Mouse (Mus musculus): ENCODE data around the gene Gspt1. TPM values are rescaled to one million over a fixed set of nuclear protein-coding genes. Genes with fewer than 3 reads are reported as not detected.
A peak's percentile ranks its signal among the peaks of the same experiment; 100 is the strongest.

Gene Gspt1
- polyA plus RNA-seq, 1 experiment = 79.7 TPM

GRCm38 (mm10) chr16:11174671-11175081 is 79.4 kb downstream of the Gspt1 start:
- no peak for TF ChIP-seq USF1 (IDR thresholded peaks at IDR 0.05; ENCODE audit: low read depth)
- no peak for TF ChIP-seq FOSL1 (IDR thresholded peaks at IDR 0.05; ENCODE audit: insufficient read depth, low read length, poor library complexity, severe bottlenecking)
- TF ChIP-seq MYOD1 (IDR thresholded peaks at IDR 0.05; ENCODE audit: control insufficient read depth, insufficient read length, low read depth) = no peak
- TF ChIP-seq CEBPB (IDR thresholded peaks at IDR 0.05; ENCODE audit: low read depth) = no peak
- TF ChIP-seq MYOG (IDR thresholded peaks at IDR 0.05; ENCODE audit: control insufficient read depth, extremely low read depth, insufficient read length) = no peak
- TF ChIP-seq MAX (IDR thresholded peaks at IDR 0.05) = no peak
- TF ChIP-seq CTCF (IDR thresholded peaks at IDR 0.05; ENCODE audit: control insufficient read depth, insufficient read depth, insufficient read length) = no peak
- Histone ChIP-seq H3K79me2 (ENCODE audit: control insufficient read depth, insufficient read depth) (peaks cover 64% of the 10 kb centered on the region), H3K79me3 (ENCODE audit: low read depth) (peaks cover 53% of the 10 kb centered on the region), H3ac (ENCODE audit: control insufficient read depth, insufficient read length, low read depth) (no peak overlapping the region), H3K27me3 (ENCODE audit: control insufficient read depth, insufficient read depth, insufficient read length) (no peaks in the 10 kb centered on the region), H3K36me3 (ENCODE audit: control insufficient read depth, insufficient read depth) (no peaks in the 10 kb centered on the region), H3K4me3 (ENCODE audit: insufficient read depth, poor library complexity, severe bottlenecking) (peak overlapping the region; percentile 86)

- Histone ChIP-seq H3K79me3 (ENCODE audit: low read depth) (peaks cover 77% of the 10 kb centered on the region), H3K36me3 (ENCODE audit: control insufficient read depth, insufficient read depth) (no peaks in the 10 kb centered on the region), H3K4me3 (ENCODE audit: insufficient read depth, poor library complexity, severe bottlenecking) (no peak overlapping the region), H3ac (ENCODE audit: control insufficient read depth, insufficient read length, low read depth) (no peak overlapping the region), H3K79me2 (ENCODE audit: control insufficient read depth, insufficient read depth) (peaks cover 94% of the 10 kb centered on the region), H3K27me3 (ENCODE audit: control insufficient read depth, insufficient read depth, insufficient read length) (no peaks in the 10 kb centered on the region)
- TF ChIP-seq MAX (IDR thresholded peaks at IDR 0.05) = no peak
- no peak for TF ChIP-seq USF1 (IDR thresholded peaks at IDR 0.05; ENCODE audit: low read depth)
- no peak for TF ChIP-seq FOSL1 (IDR thresholded peaks at IDR 0.05; ENCODE audit: insufficient read depth, low read length, poor library complexity, severe bottlenecking)
- no peak for TF ChIP-seq MYOD1 (IDR thresholded peaks at IDR 0.05; ENCODE audit: control insufficient read depth, insufficient read length, low read depth)
- no peak for TF ChIP-seq CEBPB (IDR thresholded peaks at IDR 0.05; ENCODE audit: low read depth)
- TF ChIP-seq MYOG (IDR thresholded peaks at IDR 0.05; ENCODE audit: control insufficient read depth, extremely low read depth, insufficient read length) = no peak
- no peak for TF ChIP-seq CTCF (IDR thresholded peaks at IDR 0.05; ENCODE audit: control insufficient read depth, insufficient read depth, insufficient read length)
These were observed 82.4 kb downstream of the Gspt1 start for GRCm38 (mm10) chr16:11171679-11172078.

Small RNA genes lying within 50 kb of the gene (microRNA-seq; reads per million reads assigned to microRNA genes)
- 9.3 reads per million, percentile 58 among the genes with 10 or more reads in this experiment for gene Mir1945 (ENCODE audit: borderline microRNAs expressed)

Other genes with a start within 250 kb of the Gspt1 start
- 54.1 TPM for gene Snn, start 193.4 kb downstream of the Gspt1 start, polyA plus RNA-seq (2012; fragmentation: generic; extraction: Trizol)
- gene Litaf, start 188.2 kb downstream of the Gspt1 start, polyA plus RNA-seq (2012; fragmentation: generic; extraction: Trizol) = 116 TPM
- 13.8 TPM for gene Txndc11, start 119.7 kb downstream of the Gspt1 start, polyA plus RNA-seq (2012; fragmentation: generic; extraction: Trizol)
- gene Zc3h7a, start 77.9 kb downstream of the Gspt1 start, polyA plus RNA-seq (2012; fragmentation: generic; extraction: Trizol) = 10.2 TPM
- 62.7 TPM for gene Rsl1d1, start 51.0 kb downstream of the Gspt1 start, polyA plus RNA-seq (2012; fragmentation: generic; extraction: Trizol)
- not detected for gene Tnfrsf17, start 59.5 kb upstream of the Gspt1 start, polyA plus RNA-seq (2012; fragmentation: generic; extraction: Trizol)
- 0.62 TPM for gene Snx29, start 68.6 kb upstream of the Gspt1 start, polyA plus RNA-seq (2012; fragmentation: generic; extraction: Trizol)

Measured in C2C12 (cell line).